Mouse (Mus musculus) stomach, adult 2 months (tissue): ENCODE results near the gene Cct7. TPM values are rescaled to one million over a fixed set of nuclear protein-coding genes. Genes with fewer than 3 reads are reported as not detected.

ENCODE experiments used
- polyA plus RNA-seq: library from polyadenylated mRNA; depleted of rRNA; stranded (reverse); fragments of >200 nt; gene quantifications from 2 replicates; pipeline ENCODE4 v1.2.3, GENCODE M21; 2012; rRNA removed

Cct7 gene
- polyA plus RNA-seq: 30.9 and 37.1 TPM in 2 replicates

DNA sequence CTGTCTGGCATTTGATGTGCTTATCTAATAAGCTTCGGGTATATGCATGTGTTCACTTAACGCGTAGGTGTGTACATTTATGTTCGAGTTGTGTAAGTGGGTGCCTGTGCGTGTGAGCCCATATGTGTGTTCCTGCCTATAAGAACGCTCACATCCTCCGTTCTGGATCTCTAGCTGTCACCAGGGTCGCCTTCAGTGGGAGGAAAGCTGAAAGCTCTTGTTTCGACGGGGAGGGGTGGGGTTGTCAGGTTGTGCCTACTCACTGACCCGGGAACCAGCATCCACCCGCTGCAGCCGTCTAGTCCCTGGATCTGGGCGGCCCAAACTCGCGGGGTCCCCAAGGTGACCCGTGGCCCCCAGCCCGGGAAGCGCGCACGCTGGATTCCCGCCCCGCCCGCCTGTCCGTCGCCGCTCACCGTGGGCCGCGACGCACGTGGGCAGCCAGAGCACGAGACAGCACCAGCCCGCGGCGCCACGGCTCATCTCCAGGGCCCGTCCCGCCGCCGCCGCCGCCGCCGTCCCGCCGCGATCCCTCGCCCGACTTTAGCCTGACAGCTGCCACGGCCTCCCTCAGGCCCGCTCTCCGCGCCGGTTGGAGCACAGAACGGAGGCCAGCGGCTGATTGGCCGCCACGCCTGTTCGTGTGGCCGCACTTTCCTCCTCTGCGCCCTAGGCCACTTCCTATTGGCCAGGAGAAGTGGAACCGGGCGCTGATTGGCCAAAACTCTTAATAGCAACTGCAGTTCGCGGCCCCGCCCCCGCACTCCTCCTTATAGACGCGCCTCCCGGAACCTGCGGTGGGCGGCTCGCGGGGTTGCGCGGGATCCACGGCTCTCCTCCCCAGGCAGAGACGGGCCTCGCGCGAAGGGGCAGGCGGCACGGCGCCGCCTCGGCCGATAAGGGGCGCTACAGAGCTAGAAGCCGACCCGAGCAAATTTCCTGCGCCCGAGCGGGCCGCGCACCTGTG lies at the start of gene Cct7:
TSS of gene Cct7 (plus strand) at position 818 of the 967 bp plus-strand sequence.

GRCm38 (mm10) chr6:85423836-85424379 lies 27.4 kb upstream of the Cct7 start, which contains the start of gene Noto:
Gene Noto (plus strand): TSS chr6:85423886.

DNA sequence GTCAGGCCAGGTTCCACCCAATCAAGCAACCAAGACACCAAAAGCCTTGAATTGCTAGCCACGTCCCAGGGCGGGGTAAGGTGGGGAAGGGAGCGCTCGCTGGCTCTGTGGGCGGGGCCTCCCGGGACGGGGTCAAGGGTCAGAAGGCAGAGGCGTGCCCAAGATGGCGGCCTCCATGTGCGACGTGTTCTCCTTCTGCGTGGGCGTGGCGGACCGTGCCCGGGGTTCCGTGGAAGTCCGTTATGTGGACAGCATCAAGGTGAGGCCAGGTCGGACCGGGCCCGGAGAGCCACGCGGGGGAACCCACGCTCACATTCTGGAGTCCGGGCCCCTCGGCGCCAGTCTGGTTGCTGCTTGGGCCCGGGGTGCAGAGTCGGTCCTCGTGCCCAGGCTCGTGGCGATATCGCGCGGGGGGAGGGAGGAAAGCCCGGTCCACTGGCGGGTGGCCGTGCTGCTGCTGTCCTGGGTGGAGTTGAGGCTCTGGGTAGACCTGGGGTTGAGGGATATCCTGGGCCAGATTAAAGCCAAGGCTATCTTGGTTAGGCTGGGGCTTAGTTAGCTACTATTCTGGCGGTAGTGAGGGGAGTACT lies 19.4 kb upstream of the Cct7 start, which contains the start of gene Smyd5:
TSS of gene Smyd5 (plus strand) at position 148 of the 590 bp plus-strand sequence.

GRCm38 (mm10) chr6:85451664-85452410 lies 523 bp downstream of the Cct7 start, which contains the start of gene Pradc1:
Gene Pradc1 (minus strand): TSS chr6:85451970.

DNA sequence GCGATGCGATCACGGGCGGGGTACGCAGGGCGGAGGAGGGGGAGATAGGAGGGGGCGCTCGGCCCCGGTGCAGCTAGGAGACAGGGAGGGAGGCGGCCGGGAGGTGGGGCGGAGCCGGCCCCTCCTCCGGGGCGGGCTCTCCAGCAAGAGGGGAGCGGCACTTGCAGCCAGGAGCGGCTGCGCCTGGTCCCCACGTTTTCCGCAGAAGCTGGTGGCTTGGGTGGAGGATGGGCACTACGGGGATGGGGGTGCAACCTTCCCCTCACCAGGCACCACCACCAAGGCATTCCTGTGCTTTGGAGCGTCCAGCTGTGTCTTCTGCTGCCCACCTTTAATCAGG lies 51.6 kb downstream of the Cct7 start, which contains the start of gene Fbxo41:
TSS of gene Fbxo41 (minus strand) at position 84 of the 340 bp plus-strand sequence.

DNA sequence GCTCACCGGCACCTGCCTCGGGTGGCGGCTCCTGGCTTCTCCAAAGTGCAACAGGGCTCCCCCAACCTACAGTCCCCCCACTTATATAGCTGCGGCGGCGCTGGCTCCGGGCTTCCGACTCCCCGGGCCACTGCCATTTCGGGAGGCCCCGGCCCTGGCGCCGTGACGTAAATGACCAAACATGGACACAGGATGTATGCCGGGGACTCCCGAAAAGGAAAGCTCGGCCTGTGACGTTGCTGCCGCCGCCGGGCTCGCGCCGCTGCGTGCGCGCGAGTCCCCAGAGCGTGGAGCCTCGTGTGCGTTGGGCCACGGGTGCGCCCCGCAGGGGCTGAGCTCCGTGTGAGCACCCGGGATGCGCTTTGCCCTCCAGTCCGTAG lies 62.2 kb downstream of the Cct7 start, which contains the start of gene Egr4:
TSS of gene Egr4 (minus strand) at position 59 of the 380 bp plus-strand sequence.

Other genes starting within 250 kb of the Cct7 start
- 2.5 and 3.8 TPM in 2 replicates for gene Sfxn5, start 118.1 kb upstream of the Cct7 start, polyA plus RNA-seq
- gene Rab11fip5, start 76.9 kb upstream of the Cct7 start, polyA plus RNA-seq: 5.4 and 7.6 TPM in 2 replicates
- gene Noto, start 27.6 kb upstream of the Cct7 start, polyA plus RNA-seq: not detected in 2 replicates
- gene Smyd5, start 19.5 kb upstream of the Cct7 start, polyA plus RNA-seq: 5.4 and 6.2 TPM in 2 replicates
- gene Pradc1, start 456 bp downstream of the Cct7 start, polyA plus RNA-seq: 13.6 and 15.3 TPM in 2 replicates
- 0.19 and 0.28 TPM in 2 replicates for gene Fbxo41, start 51.5 kb downstream of the Cct7 start, polyA plus RNA-seq
- gene Egr4, start 62.1 kb downstream of the Cct7 start, polyA plus RNA-seq: not detected in 2 replicates
- gene Alms1, start 136.0 kb downstream of the Cct7 start, polyA plus RNA-seq: 0.03 and 0.10 TPM in 2 replicates